Mouse (Mus musculus) heart, postnatal 0 days (tissue): ENCODE data around the gene Mxi1.

Source experiments
- CTCF ChIP-seq: IDR thresholded peaks from 2 replicates; pipeline ENCODE4 v1.5.1; 2016; ENCODE audit warnings: antibody characterized with exemption, control low read depth, low read depth
- EP300 ChIP-seq: IDR thresholded peaks from 2 replicates; pipeline ENCODE4 v1.6.1; 2016; ENCODE audit warnings: antibody characterized with exemption, low read depth

DNA sequence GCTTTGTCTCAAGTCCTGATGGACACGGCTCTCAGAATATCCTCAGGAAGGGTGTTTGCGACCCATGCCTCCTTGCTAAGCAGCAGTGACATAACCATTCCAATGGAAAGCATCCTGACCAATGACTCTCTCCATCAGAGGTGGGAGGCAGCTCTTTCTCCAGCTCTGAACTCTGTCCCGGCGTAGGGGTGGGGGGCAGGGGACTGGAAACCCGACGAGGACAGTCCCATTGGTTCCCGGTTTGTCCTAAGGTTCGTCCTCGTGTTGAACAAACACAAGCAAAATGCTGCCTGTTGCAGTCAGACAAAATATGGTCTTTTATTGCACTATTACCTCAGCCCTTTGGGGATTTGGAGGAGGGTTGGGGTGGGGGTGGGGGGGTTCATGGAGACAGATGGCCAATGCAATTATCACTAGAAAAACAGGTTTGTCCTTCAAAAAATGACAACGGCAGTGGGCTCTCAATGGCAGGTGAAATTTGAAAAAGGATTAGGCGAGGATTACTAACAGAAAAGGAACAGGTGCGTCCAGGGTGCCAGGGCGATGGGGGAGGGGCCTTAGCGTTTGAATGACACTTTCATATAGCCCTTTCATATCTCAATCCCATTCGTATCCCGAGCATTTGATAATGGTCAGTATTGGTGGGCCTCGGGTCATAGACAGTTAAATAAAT, 11.0 kb upstream of the Mxi1 start:
- no peak for TF ChIP-seq CTCF
- no peak for TF ChIP-seq EP300
